Mouse (Mus musculus): ENCODE results near the gene Mapk3.
A peak's percentile ranks its signal among the peaks of the same experiment; 100 is the strongest.

Gene Mapk3

DNA sequence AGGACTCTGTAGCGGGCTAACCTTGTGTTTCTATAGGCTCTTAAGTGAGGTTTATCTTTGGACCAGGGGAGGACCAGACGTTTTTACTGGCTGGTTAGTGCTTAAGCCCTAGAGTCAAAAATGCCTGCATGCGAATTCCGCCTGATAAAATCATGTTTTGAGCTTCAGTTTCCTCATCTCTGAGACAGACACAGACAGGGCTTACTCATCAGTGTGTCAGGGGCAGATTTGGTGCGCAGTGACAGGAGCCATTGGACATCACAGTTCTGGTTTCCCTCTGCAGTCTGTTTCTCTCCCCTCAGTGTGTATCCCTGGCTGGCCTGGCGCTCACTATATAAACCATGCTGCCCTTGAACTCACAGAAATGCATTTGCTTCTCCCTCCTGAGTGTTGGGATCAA, 43.8 kb downstream of the Mapk3 start:
- DNase-seq, result no peak

DNA sequence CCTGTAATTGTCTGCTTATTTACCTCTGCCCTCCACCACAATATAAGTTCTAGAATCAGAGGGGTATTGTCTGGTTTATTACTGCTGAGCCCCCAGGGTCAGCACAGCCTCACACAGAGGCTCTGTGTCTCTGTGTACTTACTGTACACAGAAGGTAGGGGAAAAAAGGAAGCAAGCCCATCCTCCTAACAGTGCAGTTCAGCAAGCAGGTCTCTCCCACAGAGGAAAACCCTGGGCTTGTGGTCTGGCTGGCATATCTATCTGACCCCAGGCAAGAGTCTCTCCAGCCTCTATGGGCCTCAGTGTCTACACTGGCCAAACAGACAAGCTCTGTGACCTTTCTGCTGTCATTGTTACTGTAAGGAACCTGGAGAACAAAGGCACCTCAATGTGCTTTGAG, 44.4 kb downstream of the Mapk3 start:
- DNase-seq, result no peak

DNA sequence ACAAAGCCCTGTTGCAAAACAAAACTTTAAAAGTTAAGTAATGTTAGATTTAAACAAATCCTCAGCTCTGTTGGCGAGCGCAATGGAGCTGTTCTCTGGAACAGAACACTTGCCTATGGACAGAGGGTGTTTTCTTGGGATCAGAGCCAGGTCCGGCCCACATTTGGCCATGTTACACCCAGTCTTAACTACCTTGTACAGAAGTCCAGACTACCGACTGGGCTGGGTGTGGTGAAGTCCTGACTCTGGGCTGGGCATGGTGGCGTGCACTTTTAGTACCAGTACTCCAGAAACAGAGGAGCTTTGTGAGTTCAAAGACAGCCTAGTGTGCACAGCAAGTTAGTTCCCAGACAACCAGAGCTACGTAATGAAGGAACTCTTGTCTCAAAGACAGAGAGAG, 47.6 kb downstream of the Mapk3 start:
- peak; percentile 71 to 84 for DNase-seq

DNA sequence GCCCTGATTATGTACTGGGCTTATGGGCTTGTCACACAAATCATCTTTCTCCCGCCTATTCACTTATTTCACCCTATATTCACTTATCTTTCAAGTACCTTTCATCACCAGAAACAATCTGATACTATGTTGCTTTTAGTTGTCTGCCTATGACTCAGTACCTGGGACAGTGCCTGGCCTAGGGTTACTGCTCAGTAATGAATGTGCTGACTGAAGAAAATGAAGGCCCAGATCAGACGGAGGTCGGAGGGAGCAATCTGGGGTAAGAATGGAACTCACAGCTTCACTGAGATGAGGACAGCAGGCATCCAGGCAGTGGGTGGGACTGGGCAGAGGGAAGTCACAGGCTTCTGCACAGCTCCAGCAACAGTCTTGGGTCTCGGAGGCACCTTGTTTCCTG, 48.0 kb downstream of the Mapk3 start:
- DNase-seq, result no peak

DNA sequence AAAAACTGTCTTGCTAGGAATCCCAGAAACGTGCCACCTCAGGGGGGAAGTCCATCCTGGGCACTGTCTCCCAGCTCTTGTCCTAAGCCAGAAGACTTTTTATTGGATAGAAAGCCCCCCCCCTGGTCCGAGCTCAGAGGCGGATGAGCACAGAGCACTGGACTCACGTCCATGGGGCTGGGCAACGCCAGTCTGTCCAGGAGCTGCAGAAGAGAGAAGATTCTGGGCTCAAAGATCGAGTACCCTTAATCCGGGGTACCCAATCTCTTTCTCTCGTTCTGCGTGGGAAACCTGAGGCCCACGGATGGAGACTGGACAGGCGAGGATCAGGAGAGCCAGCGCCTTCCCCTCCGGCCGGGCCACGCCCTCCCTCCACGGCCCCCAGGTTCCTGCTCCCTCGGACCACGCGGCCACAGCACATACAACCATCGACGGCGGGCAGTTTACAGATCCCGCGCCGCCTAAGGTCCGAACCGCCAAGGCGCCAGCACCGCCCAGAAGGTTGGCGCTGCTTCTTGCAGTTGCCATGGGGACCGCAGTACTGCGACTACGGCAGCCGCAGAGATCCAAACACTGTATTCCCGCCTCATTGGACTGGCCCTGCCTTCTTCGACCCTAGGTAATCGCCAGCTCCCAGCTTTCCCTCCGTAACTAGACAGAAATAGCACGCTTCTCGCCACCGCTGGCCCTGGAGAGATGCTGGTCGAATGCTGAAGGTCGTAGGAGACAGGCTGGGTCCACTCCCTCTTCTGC, 49.5 kb downstream of the Mapk3 start:
- DNase-seq, result peak; percentile 92 to 96

DNA sequence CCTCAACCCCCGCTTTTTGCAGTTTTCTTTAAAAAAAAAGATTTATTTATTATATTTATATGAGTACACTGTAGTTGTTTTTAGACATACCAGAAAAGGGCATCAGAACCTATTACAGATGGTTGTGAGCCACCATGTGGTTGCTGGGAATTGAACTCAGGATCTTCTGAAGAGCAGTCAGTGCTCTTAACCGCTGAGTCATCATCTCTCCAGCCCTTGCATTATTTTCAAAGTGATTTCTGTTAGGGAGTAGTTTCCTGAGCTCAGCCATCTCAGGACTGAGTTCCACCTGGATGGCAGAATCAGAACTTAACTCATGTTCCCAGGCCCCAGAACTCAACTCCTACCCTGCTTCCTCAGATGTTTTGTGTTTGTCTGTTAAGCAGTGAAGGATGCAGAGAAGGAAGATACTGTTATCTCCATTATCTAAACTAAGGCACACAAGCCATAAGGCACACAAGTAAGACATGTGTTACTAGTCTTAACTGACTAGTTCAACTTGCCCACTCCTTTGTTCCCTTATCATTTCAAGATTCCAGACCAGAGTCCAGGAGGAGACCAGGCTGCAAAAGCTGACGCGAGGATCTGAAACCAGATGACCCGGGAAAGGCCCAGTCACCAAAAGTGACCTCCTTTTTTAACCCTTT, 50.4 kb downstream of the Mapk3 start:
- no peak for DNase-seq

Data from kidney, postnatal 25 days (tissue).